Mouse (Mus musculus): ENCODE measurements around the gene Bcdin3d.

- TF ChIP-seq ZC3H11A (IDR thresholded peaks at IDR 0.05; ENCODE audit: borderline replicate concordance, low read depth, low read length) = no peak
- TF ChIP-seq HCFC1 (IDR thresholded peaks at IDR 0.05; ENCODE audit: borderline replicate concordance, insufficient read depth, low read length) = no peak
- no peak for TF ChIP-seq ZNF384 (IDR thresholded peaks at IDR 0.05; ENCODE audit: low read depth, low read length)
Observed at GRCm38 (mm10) chr15:99442358-99442757, 32.2 kb downstream of the Bcdin3d start.
